Mouse (Mus musculus) liver, adult 2 months (tissue): Measurements from ENCODE around the gene Gm17428.

Source experiments
- CTCF ChIP-seq: fragments of 200-500 bp; IDR thresholded peaks from 2 replicates; pipeline ENCODE4 v1.5.1; 2011; ENCODE audit warnings: low read depth, low read length, control low read depth
- POLR2A ChIP-seq: fragments of 200-500 bp; IDR thresholded peaks from 2 replicates; pipeline ENCODE4 v1.6.1; 2011; ENCODE audit warnings: low read length, control low read depth; ENCODE audit not compliant: insufficient read depth; ENCODE audit errors: extremely low read depth

DNA sequence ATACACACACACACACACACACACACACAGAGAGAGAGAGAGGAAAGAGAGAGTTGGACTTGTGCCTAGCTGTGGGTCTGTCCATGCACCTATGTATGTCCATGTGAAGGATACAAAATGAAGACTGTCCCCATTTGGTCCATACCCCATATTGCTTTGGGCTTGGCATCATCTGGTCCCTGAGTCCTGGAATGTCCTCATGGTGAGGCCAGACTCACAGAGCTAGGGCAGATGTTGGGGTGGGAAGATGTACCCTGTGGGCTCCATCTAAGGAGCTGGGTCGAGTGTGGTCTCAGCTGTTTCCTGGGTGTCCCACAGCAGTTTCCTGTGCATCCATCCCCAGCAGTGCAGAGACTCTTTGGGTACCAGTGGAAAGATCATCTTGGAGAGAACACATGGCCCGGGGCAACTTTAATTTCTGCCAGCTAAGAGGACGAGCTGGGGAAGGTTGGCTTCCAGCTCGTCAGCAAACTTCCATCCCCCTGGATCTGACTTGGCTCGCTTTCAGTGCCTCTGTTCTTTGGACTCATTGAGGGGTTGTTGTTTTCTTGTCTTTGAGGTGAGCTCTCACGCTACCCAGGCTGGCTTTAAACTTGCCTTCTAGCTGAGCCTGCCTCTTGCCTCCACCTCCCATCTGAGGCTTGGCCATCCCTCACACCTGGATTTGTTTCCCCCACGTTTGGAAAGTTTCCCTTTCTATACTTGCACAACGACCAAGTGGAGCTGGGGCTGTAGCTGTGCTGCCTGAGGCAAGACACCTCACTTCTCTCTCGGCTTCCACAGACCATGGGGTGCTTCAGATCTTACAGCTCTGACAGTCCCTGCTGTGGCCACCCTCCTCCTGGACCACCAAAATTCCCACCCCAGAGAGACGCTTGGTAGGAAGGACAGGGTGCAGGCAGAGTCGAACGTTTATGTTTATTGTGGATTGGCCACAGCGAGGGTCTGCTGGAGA lies 35.4 kb upstream of the Gm17428 start:
- TF ChIP-seq CTCF (no peak), POLR2A (no peak)
